Mouse (Mus musculus): ENCODE measurements around the gene Cbx7. TPM values are rescaled to one million over a fixed set of nuclear protein-coding genes. Genes with fewer than 3 reads are reported as not detected.

The Cbx7 gene
- total and polyA plus RNA-seq, 2 experiments from 2014 or later, result 2.9 to 9.5 TPM

DNA sequence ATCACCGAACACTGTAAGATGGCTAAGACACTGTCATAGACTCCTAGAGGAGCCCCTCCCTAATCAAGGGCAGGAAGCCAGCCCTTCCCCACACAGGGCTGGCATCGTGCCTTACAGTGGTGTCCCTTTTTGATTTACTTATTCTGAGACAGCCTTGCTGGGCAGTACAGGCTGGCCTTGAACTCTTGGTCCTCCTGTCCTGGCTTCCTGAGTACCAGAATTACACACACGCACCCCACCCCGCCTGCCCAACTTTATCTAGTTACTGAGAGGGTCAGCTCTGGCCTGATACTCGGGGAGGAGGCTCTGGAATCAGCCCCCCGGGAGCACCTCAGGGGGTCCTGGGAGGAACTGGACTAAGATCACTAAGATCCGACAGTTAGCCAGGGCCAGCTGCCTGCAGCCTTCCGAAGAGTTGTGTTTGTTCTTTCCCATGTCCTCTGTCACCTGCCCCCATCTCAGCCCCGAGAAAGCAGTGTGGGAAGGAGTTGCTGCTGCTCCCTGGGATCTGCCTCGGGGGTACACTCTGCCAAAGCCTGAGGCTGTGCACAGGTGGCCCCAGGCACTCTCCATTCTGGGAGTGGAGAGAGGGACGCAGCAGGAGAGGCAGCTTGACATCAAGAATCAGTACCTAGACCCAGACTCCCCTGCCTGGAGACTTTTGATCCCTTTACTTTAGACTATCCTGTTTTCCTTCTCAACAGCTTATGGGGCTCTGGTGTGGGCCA lies 18.3 kb downstream of the Cbx7 start:
- ATAC-seq, result no peak
- Histone ChIP-seq H3K36me3 (ENCODE audit: insufficient read depth, low read length) (no peaks in the 10 kb centered on the region), H3K9me3 (ENCODE audit: low read length) (no peaks in the 10 kb centered on the region), H3K4me2 (ENCODE audit: low read depth, low read length) (no peak overlapping the region), H3K9ac (replicated peaks; ENCODE audit: low read length) (no peak overlapping the region), H3K27ac (no peak overlapping the region), H3K4me1 (ENCODE audit: insufficient read depth, low read length) (peaks cover 31% of the 10 kb centered on the region), H3K4me3 (ENCODE audit: low read length) (no peak overlapping the region), H3K27me3 (ENCODE audit: insufficient read depth, low read length) (no peaks in the 10 kb centered on the region)
- peak; percentile 36 for DNase-seq (ENCODE audit: low spot score)
- TF ChIP-seq CTCF (IDR thresholded peaks at IDR 0.05; ENCODE audit: low read depth), result no peak
- WGBS, result 38% methylated on average over 11 of the region's 11 CpGs

DNA sequence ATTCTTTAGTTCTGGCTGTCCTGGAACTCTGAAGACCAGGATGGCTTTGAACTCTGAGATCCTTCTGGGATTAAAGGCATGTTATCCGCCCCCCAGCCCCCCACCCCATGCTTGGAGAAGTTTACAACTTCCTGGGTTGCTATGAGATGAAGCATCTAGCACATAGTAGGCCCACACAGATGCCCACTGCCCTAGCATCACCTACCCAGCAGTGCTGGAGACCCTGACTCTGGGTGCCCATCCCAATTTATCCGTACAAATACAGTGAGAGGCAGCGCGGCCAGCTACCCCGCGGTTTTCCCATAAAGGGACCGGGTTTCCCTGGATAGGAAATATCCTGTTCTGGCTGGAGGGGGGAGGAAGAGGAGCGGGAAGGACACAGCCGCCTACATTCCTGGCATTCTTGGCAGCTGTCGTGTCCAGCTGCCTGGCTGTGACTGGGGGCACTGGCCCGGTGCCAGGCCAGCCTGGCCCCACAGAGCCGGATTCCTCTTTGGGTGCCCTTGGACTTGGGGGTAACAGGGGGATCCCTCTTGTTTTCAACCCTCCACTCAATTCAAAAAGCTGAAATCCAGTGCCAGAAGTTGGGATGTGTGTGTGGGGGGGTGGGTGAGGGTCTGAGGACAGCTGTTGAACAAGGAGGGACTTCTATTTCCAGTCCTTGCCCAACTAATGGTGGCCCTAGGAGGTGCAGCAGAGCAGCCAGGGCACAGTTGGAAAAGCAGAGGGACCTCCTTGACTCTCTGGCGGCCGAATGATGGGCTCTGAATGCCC lies 19.0 kb downstream of the Cbx7 start:
- no peak overlapping the region for H3K27ac ChIP-seq

DNA sequence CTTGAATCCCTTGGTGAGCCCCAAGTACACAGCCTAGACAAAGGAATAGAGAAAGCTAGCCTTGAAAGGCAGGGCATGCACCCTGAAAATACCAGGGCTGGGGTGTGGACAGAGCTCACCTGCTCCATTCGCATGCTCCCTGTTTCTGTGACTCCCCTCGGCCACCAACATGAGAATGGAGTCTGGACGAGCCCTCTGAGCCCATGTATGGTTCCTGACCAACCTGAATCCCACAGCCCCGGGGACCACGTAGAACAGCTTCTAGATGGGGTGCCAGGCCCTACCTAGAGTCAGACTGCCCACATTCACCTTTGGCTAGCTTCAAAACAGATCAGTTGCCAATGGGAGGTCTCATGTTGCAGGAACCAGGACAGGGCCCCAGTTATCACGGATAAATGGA lies 19.7 kb downstream of the Cbx7 start:
- H3K4me3 ChIP-seq (ENCODE audit: low read length), result 0 out of 2 replicates have a peak overlapping the region, but pooled peaks have one; percentile 23
- H3K4me1 ChIP-seq (ENCODE audit: insufficient read depth, low read length), result peaks cover 31% of the 10 kb centered on the region
- H3K9ac ChIP-seq (replicated peaks; ENCODE audit: low read length), result no peak overlapping the region; the same call in 1 of the 2 replicates
- no peak for DNase-seq (ENCODE audit: low spot score)
- no peaks in the 10 kb centered on the region for H3K36me3 ChIP-seq (ENCODE audit: insufficient read depth, low read length)
- H3K4me2 ChIP-seq (ENCODE audit: low read depth, low read length), result peak overlapping the region; percentile 54; the same call in 1 of the 2 replicates
- 68% methylated on average over 6 of the region's 6 CpGs for WGBS
- H3K9me3 ChIP-seq (ENCODE audit: low read length), result no peaks in the 10 kb centered on the region
- ATAC-seq, result no peak
- peak overlapping the region; percentile 59; the same call in 1 of the 2 replicates for H3K27ac ChIP-seq
- H3K27me3 ChIP-seq (ENCODE audit: insufficient read depth, low read length), result no peaks in the 10 kb centered on the region
- TF ChIP-seq CTCF (IDR thresholded peaks at IDR 0.05; ENCODE audit: low read depth), result no peak

More for the DNA sequence above, 19.0 kb downstream of the Cbx7 start:
- H3K36me3 ChIP-seq (ENCODE audit: insufficient read depth, low read length), result no peaks in the 10 kb centered on the region
- TF ChIP-seq CTCF (IDR thresholded peaks at IDR 0.05; ENCODE audit: low read depth), result no peak
- peak; percentile 7 for DNase-seq (ENCODE audit: low spot score)
- H3K27me3 ChIP-seq (ENCODE audit: insufficient read depth, low read length), result no peaks in the 10 kb centered on the region
- no peak overlapping the region for H3K9ac ChIP-seq (replicated peaks; ENCODE audit: low read length)
- 22% methylated on average over 14 of the region's 14 CpGs for WGBS
- no peak for ATAC-seq
- H3K4me2 ChIP-seq (ENCODE audit: low read depth, low read length), result no peak overlapping the region
- H3K9me3 ChIP-seq (ENCODE audit: low read length), result no peaks in the 10 kb centered on the region
- no peak overlapping the region for H3K4me3 ChIP-seq (ENCODE audit: low read length)
- peaks cover 31% of the 10 kb centered on the region for H3K4me1 ChIP-seq (ENCODE audit: insufficient read depth, low read length)

GRCm38 (mm10) chr15:79950250-79951025 lies 20.5 kb downstream of the Cbx7 start:
- Histone ChIP-seq H3K9me3 (ENCODE audit: low read length) (no peaks in the 10 kb centered on the region), H3K9ac (replicated peaks; ENCODE audit: low read length) (peak overlapping the region; percentile 46), H3K4me2 (ENCODE audit: low read depth, low read length) (peak overlapping the region; percentile 54), H3K36me3 (ENCODE audit: insufficient read depth, low read length) (no peaks in the 10 kb centered on the region), H3K4me3 (ENCODE audit: low read length) (peak overlapping the region; percentile 23), H3K27me3 (ENCODE audit: insufficient read depth, low read length) (no peaks in the 10 kb centered on the region), H3K27ac (peak overlapping the region; percentile 59; the same call in 1 of the 2 replicates), H3K4me1 (ENCODE audit: insufficient read depth, low read length) (peaks cover 31% of the 10 kb centered on the region)
- WGBS, result 2% methylated on average over 24 of the region's 24 CpGs
- peak; percentile 66 for TF ChIP-seq CTCF (IDR thresholded peaks at IDR 0.05; ENCODE audit: low read depth)
- ATAC-seq (peak; percentile 62), DNase-seq (ENCODE audit: low spot score) (peak; percentile 84)

GRCm38 (mm10) chr15:79947681-79948080 lies 23.2 kb downstream of the Cbx7 start:
- DNase-seq (ENCODE audit: low spot score) (peak; percentile 7), ATAC-seq (no peak)
- no peak overlapping the region for H3K4me3 ChIP-seq (ENCODE audit: low read length)
- no peaks in the 10 kb centered on the region for H3K27me3 ChIP-seq (ENCODE audit: insufficient read depth, low read length)
- WGBS, result 70% methylated on average over 6 of the region's 6 CpGs
- no peak overlapping the region for H3K27ac ChIP-seq
- TF ChIP-seq CTCF (IDR thresholded peaks at IDR 0.05; ENCODE audit: low read depth), result peak; percentile 21
- no peak overlapping the region for H3K9ac ChIP-seq (replicated peaks; ENCODE audit: low read length)
- H3K4me2 ChIP-seq (ENCODE audit: low read depth, low read length), result no peak overlapping the region
- H3K9me3 ChIP-seq (ENCODE audit: low read length), result no peaks in the 10 kb centered on the region
- H3K36me3 ChIP-seq (ENCODE audit: insufficient read depth, low read length), result no peaks in the 10 kb centered on the region
- peaks cover 31% of the 10 kb centered on the region for H3K4me1 ChIP-seq (ENCODE audit: insufficient read depth, low read length)

GRCm38 (mm10) chr15:79946790-79947189 lies 24.1 kb downstream of the Cbx7 start:
- ATAC-seq (no peak), DNase-seq (ENCODE audit: low spot score) (peak; percentile 25)
- Histone ChIP-seq H3K4me1 (ENCODE audit: insufficient read depth, low read length) (peaks cover 25% of the 10 kb centered on the region), H3K4me2 (ENCODE audit: low read depth, low read length) (no peak overlapping the region), H3K4me3 (ENCODE audit: low read length) (no peak overlapping the region), H3K27me3 (ENCODE audit: insufficient read depth, low read length) (no peaks in the 10 kb centered on the region), H3K36me3 (ENCODE audit: insufficient read depth, low read length) (no peaks in the 10 kb centered on the region), H3K9ac (replicated peaks; ENCODE audit: low read length) (no peak overlapping the region), H3K9me3 (ENCODE audit: low read length) (no peaks in the 10 kb centered on the region), H3K27ac (no peak overlapping the region)
- TF ChIP-seq CTCF (IDR thresholded peaks at IDR 0.05; ENCODE audit: low read depth), result peak; percentile 63
- 67% methylated on average over 9 of the region's 9 CpGs for WGBS

Data from hindbrain, postnatal 0 days (tissue).